Mouse (Mus musculus) bone marrow macrophage, adult 2 months (primary cell): ENCODE data around the gene Nlgn1.

Experiments
- CTCF ChIP-seq: IDR thresholded peaks from 2 replicates; pipeline ENCODE4 v1.5.1; 2012; ENCODE audit warnings: low read depth, mild to moderate bottlenecking, low read length, moderate library complexity
- POLR2A ChIP-seq: IDR thresholded peaks from 2 replicates; pipeline ENCODE4 v1.6.1; 2012; ENCODE audit warnings: mild to moderate bottlenecking, low read depth, low read length, borderline replicate concordance

- no peak for TF ChIP-seq POLR2A
- no peak for TF ChIP-seq CTCF
These were observed 675.2 kb downstream of the Nlgn1 start for GRCm38 (mm10) chr3:25657074-25657473.
